Mouse (Mus musculus) embryonic facial prominence, embryonic 11.5 days (tissue): ENCODE measurements around the gene Cd68. TPM values are rescaled to one million over a fixed set of nuclear protein-coding genes. Genes with fewer than 3 reads are reported as not detected.
"Not testable (repeated sequence)": the region's sequence is repeated elsewhere in the genome, so short reads cannot be mapped to it uniquely, and the experiment has no call there.

ENCODE experiments used
- ATAC-seq: fragments of 200-750 bp; cut with Nextera tagmentation; replicated peaks from 2 replicates; pipeline ENCODE4 v1.8.0; 2017; ENCODE audit warnings: low read depth; ENCODE audit not compliant: insufficient number of reproducible peaks, low FRiP score, low TSS enrichment
- DNase-seq: peaks from one replicate; pipeline ENCODE4 v3.0.0-alpha.2; 2015; ENCODE audit warnings: low spot score
- H3K27ac ChIP-seq: fragments of 300-500 bp; sonication (generic); replicated peaks from 2 replicates; pipeline ENCODE4 v1.5.1; 2014; ENCODE audit warnings: mild to moderate bottlenecking, low read depth, low read length, control low read depth
- H3K27me3 ChIP-seq: fragments of 300-500 bp; sonication (generic); 2 replicates; pipeline ENCODE4 v1.6.1; 2014; ENCODE audit warnings: mild to moderate bottlenecking, low read length, moderate library complexity, mixed read lengths; ENCODE audit not compliant: control insufficient read depth, insufficient read depth
- H3K36me3 ChIP-seq: fragments of 300-500 bp; sonication (generic); replicated peaks from 2 replicates; pipeline ENCODE4 v1.6.1; 2014; ENCODE audit warnings: low read depth, mild to moderate bottlenecking, low read length, moderate library complexity, mixed read lengths; ENCODE audit not compliant: control insufficient read depth, insufficient read depth
- H3K4me1 ChIP-seq: fragments of 300-500 bp; sonication (generic); 2 replicates; pipeline ENCODE4 v1.6.1; 2014; ENCODE audit warnings: low read length, mixed read lengths; ENCODE audit not compliant: control insufficient read depth, insufficient read depth
- H3K4me2 ChIP-seq: fragments of 300-500 bp; sonication (generic); 2 replicates; pipeline ENCODE4 v1.6.1; 2014; ENCODE audit warnings: low read depth, mild to moderate bottlenecking, control low read depth, low read length, moderate library complexity
- H3K4me3 ChIP-seq: fragments of 300-500 bp; sonication (generic); 2 replicates; pipeline ENCODE4 v1.5.1; 2014; ENCODE audit warnings: low read depth, low read length, control low read depth
- H3K9ac ChIP-seq: fragments of 300-500 bp; sonication (generic); replicated peaks from 2 replicates; pipeline ENCODE4 v1.6.1; 2014; ENCODE audit warnings: mild to moderate bottlenecking, control low read depth, low read length
- H3K9me3 ChIP-seq: fragments of 300-500 bp; sonication (generic); replicated peaks from 2 replicates; pipeline ENCODE4 v1.6.1; 2016; ENCODE audit warnings: mild to moderate bottlenecking, low read length, inconsistent platforms, mixed read lengths; ENCODE audit not compliant: control insufficient read depth
- WGBS: fragments of 180-500 bp; shearing (Covaris S2); extraction: QIAGEN DNeasy Blood & Tissue Kit; methylation state at CpG from one replicate; pipeline ENCODE4 v1.1.7; 2014; 5-methylcytosine and 5-hydroxymethylcytosine counted together
- microRNA counts: library from miRNA; unstranded; fragments of <30 nt; microRNA quantifications from one replicate; lab custom pipeline; 2016
- microRNA-seq: library from miRNA; unstranded; fragments of <30 nt; microRNA quantifications from one replicate; pipeline ENCODE4, GENCODE M21; 2016; ENCODE audit warnings: borderline number of aligned reads
- polyA plus RNA-seq: library from polyadenylated mRNA; unstranded; fragments of >200 nt; fragmentation: Nextera tagmentation; extraction: Ambion mirVana; gene quantifications from 2 replicates; pipeline ENCODE4 v1.2.1, GENCODE M21; 2014

Cd68 gene
- polyA plus RNA-seq, 1 experiment from 2014 or later, result 5.5 TPM

DNA sequence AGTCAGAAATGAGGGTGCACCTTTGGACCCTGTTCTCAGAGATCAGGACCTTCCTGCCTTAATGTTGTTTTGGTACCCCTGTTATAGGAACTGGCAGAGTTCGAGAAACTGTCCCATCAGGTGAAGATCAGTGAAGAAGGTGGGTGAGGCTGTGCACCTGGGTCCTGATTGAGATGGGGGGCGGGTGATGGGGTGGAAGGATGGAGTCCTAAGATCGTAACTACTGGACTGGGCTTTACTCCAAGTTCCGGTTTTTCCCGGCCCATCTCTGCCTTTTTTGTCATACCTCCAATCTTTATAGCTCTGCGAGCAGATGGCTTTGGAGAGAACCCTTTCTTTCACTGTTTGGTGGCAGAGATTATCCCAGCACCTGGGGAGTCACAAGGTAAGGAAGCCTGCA is 43.5 kb downstream of the Cd68 start:
- H3K9ac ChIP-seq, result peak overlapping the region; percentile 63
- peak overlapping the region; percentile 40 for H3K4me3 ChIP-seq
- H3K36me3 ChIP-seq, result no peaks in the 10 kb centered on the region
- WGBS, result 49% methylated on average over 6 of the region's 6 CpGs
- DNase-seq (no peak), ATAC-seq (no peak)
- H3K9me3 ChIP-seq, result no peaks in the 10 kb centered on the region
- H3K4me1 ChIP-seq, result no peaks in the 10 kb centered on the region
- no peak overlapping the region for H3K27ac ChIP-seq
- H3K27me3 ChIP-seq, result no peaks in the 10 kb centered on the region
- peak overlapping the region; percentile 65 for H3K4me2 ChIP-seq

DNA sequence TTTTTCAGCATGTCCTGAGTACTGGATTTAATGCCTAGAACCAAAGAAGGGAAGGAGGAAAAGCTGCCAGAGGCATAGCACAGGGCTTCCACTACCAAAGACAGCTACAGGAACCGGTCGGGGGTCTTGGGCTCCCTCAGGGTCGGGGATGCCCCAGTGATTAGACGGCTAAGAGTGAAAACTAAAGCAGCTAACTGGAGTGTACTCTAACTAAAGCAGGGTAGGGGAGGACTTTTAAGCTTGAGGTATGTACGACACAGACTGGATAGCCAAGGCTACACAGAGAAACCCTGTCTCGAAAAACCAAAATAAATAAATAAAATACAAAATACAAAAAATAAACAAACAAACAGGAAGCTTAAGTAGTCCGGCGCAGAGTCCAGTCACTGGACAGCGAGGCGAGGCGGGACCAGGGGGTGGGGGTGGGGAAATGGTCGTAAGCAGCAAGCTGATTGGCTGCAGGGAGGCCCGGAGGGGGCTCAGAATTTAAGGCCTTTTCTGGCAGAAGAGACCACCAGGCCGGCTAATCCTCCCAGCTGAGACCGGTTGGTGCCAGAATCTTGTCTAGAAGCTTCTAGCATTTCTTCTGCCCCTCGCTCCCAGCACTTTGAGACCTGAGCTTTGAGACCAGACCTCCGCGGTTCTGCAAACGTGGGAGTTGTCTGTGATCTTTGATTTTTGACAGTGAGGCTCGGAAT is 44.2 kb downstream of the Cd68 start, which contains the start of gene Sat2:
Sat2 (plus strand) TSS at position 454 of the 698 bp plus-strand sequence.
- no peaks in the 10 kb centered on the region for H3K27me3 ChIP-seq
- H3K4me2 ChIP-seq, result peak within 1 kb of the TSS; percentile 65
- H3K36me3 ChIP-seq, result no peaks in the 10 kb centered on the region
- H3K4me1 ChIP-seq, result no peaks in the 10 kb centered on the region
- under 1% methylated on average over 20 of the region's 20 CpGs for WGBS
- peak within 1 kb of the TSS; percentile 63 for H3K9ac ChIP-seq
- H3K9me3 ChIP-seq, result no peaks in the 10 kb centered on the region
- ATAC-seq (peak; percentile 73; the same call in 1 of the 2 replicates), DNase-seq (peak; percentile 87)
- no peak within 1 kb of the TSS for H3K27ac ChIP-seq
- peak within 1 kb of the TSS; percentile 40 for H3K4me3 ChIP-seq

DNA sequence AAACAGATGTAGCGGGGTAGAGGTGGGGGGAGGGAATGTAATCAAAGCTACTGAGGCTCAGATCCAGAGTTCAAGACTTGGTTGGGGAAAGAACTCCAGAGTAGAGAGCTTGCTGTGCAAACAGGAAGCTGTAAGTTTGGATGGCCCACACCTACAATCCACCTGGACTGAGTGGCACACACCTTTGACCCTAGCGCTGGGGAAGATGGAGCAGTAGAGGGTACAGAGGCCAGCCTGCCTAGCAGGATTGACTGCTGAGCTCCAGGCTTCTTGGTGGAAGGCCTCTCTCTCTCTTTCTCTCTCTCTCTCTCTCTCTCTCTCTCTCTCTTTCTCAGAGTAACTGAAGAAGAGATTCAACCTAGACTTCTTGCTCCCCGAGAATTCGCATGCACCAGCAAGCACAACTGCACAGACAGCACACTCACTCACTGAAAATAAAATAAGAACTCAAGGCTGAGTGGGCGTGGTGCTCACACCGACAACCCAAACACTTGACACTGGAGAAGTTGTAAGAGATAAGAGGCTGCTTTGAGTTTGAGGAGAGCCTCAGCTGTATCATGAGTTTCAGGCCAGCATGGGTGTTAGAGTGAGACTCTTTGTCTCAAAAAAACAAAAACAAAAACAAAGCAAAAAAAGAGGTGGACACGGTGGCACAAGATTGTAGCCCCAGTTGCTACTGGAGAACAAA is 45.4 kb downstream of the Cd68 start:
- DNase-seq, result no peak
- Histone ChIP-seq H3K27ac (no peak overlapping the region), H3K36me3 (no peaks in the 10 kb centered on the region), H3K27me3 (no peaks in the 10 kb centered on the region), H3K9me3 (no peaks in the 10 kb centered on the region), H3K9ac (no peak overlapping the region), H3K4me3 (no peak overlapping the region), H3K4me1 (no peaks in the 10 kb centered on the region), H3K4me2 (no peak overlapping the region)
- ATAC-seq, result no peak
- 79% methylated on average over 7 of the region's 7 CpGs for WGBS

DNA sequence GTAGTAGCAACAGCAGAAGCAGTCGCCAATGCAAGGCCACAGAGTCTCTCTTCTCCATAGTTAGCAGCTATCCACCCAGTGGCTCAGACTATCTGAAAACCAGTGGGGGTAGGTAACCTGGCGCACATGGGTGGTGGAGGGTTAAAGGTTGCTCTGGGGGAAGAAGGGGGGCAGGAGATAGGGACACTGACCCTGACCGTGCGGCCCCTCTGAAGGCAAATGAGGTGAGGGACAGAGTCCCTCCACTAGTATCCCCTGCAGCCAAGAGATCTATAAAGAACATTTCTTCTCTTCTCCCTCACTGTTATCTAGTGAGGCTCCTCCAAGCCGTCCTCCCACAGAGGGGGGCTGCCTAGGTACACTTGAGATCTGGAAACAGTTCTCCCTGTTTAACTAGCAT is 48.1 kb downstream of the Cd68 start, which contains the start of gene Shbg:
Shbg (minus strand) TSS at position 101 of the 400 bp plus-strand sequence.
- Histone ChIP-seq H3K36me3 (no peaks in the 10 kb centered on the region), H3K27me3 (no peaks in the 10 kb centered on the region), H3K9me3 (no peaks in the 10 kb centered on the region), H3K4me2 (no peak within 1 kb of the TSS), H3K9ac (no peak within 1 kb of the TSS), H3K4me1 (no peaks in the 10 kb centered on the region), H3K4me3 (no peak within 1 kb of the TSS), H3K27ac (no peak within 1 kb of the TSS)
- ATAC-seq (no peak), DNase-seq (no peak)
- WGBS, result 65% methylated on average over 5 of the region's 5 CpGs

DNA sequence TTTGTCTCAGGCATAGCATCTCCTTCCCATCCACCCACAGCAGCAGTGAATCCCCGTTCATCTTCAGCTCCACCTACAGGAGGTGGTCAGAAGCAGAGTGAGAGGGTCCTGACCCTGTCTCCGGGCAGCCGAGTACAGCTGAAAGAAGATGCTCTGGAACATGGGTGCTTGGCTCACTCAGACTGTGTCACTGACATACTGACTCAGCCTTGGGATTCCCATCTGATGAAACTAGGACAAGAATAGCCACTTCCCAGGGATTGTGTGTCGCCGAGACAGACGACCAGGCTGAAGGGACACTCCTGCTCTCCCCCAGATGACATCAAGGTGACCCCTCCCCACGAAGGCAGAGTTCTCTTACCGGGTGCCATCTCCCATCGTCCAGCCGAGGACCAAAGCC is 49.2 kb downstream of the Cd68 start:
- DNase-seq (no peak), ATAC-seq (no peak)
- no peak overlapping the region for H3K4me2 ChIP-seq
- H3K4me3 ChIP-seq, result no peak overlapping the region
- H3K27me3 ChIP-seq, result no peaks in the 10 kb centered on the region
- no peak overlapping the region for H3K9ac ChIP-seq
- H3K9me3 ChIP-seq, result no peaks in the 10 kb centered on the region
- H3K36me3 ChIP-seq, result no peaks in the 10 kb centered on the region
- no peaks in the 10 kb centered on the region; the same call in 1 of the 2 replicates for H3K4me1 ChIP-seq
- WGBS, result 46% methylated on average over 10 of the region's 10 CpGs
- no peak overlapping the region for H3K27ac ChIP-seq

DNA sequence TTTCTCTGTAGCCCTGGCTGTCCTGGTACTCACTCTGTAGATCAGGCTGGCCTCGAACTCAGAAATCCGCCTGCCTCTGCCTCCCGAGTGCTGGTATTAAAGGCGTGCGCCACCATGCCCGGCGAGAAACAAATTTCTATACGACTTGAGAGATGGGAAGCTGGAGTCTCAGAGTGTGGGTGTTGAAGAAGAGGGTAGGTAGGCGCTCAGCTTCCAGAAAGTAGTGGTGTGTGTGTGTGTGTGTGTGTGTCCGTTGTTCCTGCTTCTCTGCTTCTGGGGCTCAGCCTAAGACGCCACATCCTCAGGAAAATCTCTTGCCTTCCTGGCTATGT is 51.7 kb downstream of the Cd68 start:
- H3K4me3 ChIP-seq, H3K9me3 ChIP-seq, DNase-seq, H3K4me1 ChIP-seq, H3K9ac ChIP-seq, H3K36me3 ChIP-seq, H3K27me3 ChIP-seq, ATAC-seq, H3K4me2 ChIP-seq, H3K27ac ChIP-seq: not testable (repeated sequence)
- WGBS, result 48% methylated on average over 11 of the region's 11 CpGs

MicroRNA genes within 50 kb of the gene (microRNA counts, 519-probe panel; counts per million panel counts)
- not detected for microRNA mmu-miR-1934 (lab: Ali Mortazavi, UCI)
- 2,318 counts per million, percentile 18 among the panel's probes with 10 or more counts for microRNA mmu-miR-467f (lab: Ali Mortazavi, UCI)

Small RNA genes lying within 50 kb of the gene (microRNA-seq; reads per million reads assigned to microRNA genes)
- gene Mir1934, result 3.8 reads per million
- gene Mir467f, result not detected

Other genes starting within 250 kb of the Cd68 start
- 1.5 and 2.1 TPM in 2 replicates for gene Dnah2, start 117.0 kb downstream of the Cd68 start, polyA plus RNA-seq
- 11.2 and 11.3 TPM in 2 replicates for gene Efnb3, start 105.9 kb downstream of the Cd68 start, polyA plus RNA-seq
- 40.2 and 40.9 TPM in 2 replicates for gene Wrap53, start 85.9 kb downstream of the Cd68 start, polyA plus RNA-seq
- 200 and 215 TPM in 2 replicates for gene Trp53, start 85.8 kb downstream of the Cd68 start, polyA plus RNA-seq
- gene Atp1b2, start 60.2 kb downstream of the Cd68 start, polyA plus RNA-seq, result 5.2 and 6.0 TPM in 2 replicates
- 0.14 TPM in 1 of 2 replicates, not detected in the other for gene Shbg, start 48.2 kb downstream of the Cd68 start, polyA plus RNA-seq
- gene Sat2, start 44.1 kb downstream of the Cd68 start, polyA plus RNA-seq, result 15.0 and 19.4 TPM in 2 replicates
- 24.3 and 30.9 TPM in 2 replicates for gene Fxr2, start 33.2 kb downstream of the Cd68 start, polyA plus RNA-seq
- not detected in 2 replicates for gene Sox15, start 10.8 kb downstream of the Cd68 start, polyA plus RNA-seq
- 25.9 and 28.0 TPM in 2 replicates for gene Mpdu1, start 3.5 kb downstream of the Cd68 start, polyA plus RNA-seq
- 959 and 1,000 TPM in 2 replicates for gene Eif4a1, start 6.3 kb upstream of the Cd68 start, polyA plus RNA-seq
- 106 and 108 TPM in 2 replicates for gene Senp3, start 15.9 kb upstream of the Cd68 start, polyA plus RNA-seq
- 0.24 and 0.42 TPM in 2 replicates for gene Tnfsf13, start 19.6 kb upstream of the Cd68 start, polyA plus RNA-seq
- gene Tnfsf12, start 29.7 kb upstream of the Cd68 start, polyA plus RNA-seq, result 3.6 and 4.3 TPM in 2 replicates
- gene Tnfsfm13, start 29.9 kb upstream of the Cd68 start, polyA plus RNA-seq, result 1.2 and 1.5 TPM in 2 replicates
- 51.4 and 56.5 TPM in 2 replicates for gene Polr2a, start 92.5 kb upstream of the Cd68 start, polyA plus RNA-seq
- 0.18 TPM in 1 of 2 replicates, not detected in the other for gene Slc35g3, start 95.8 kb upstream of the Cd68 start, polyA plus RNA-seq
- gene Zbtb4, start 99.8 kb upstream of the Cd68 start, polyA plus RNA-seq, result 1.1 and 1.2 TPM in 2 replicates
- gene Chrnb1, start 129.8 kb upstream of the Cd68 start, polyA plus RNA-seq, result 3.0 and 3.6 TPM in 2 replicates
- 0.92 and 0.97 TPM in 2 replicates for gene Fgf11, start 135.7 kb upstream of the Cd68 start, polyA plus RNA-seq
- gene Tmem102, start 139.5 kb upstream of the Cd68 start, polyA plus RNA-seq, result 2.1 and 2.8 TPM in 2 replicates
- not detected in 2 replicates for gene Gm39566, start 149.1 kb upstream of the Cd68 start, polyA plus RNA-seq
- gene Spem2, start 152.3 kb upstream of the Cd68 start, polyA plus RNA-seq, result not detected in 2 replicates
- 0.27 TPM in 1 of 2 replicates, not detected in the other for gene Spem1, start 156.0 kb upstream of the Cd68 start, polyA plus RNA-seq
- 8.2 and 9.1 TPM in 2 replicates for gene Nlgn2, start 171.6 kb upstream of the Cd68 start, polyA plus RNA-seq
- 294 and 335 TPM in 2 replicates for gene Tmem256, start 172.4 kb upstream of the Cd68 start, polyA plus RNA-seq
- gene Plscr3, start 180.2 kb upstream of the Cd68 start, polyA plus RNA-seq, result 90.0 and 102 TPM in 2 replicates
- gene Tnk1, start 192.6 kb upstream of the Cd68 start, polyA plus RNA-seq, result 1.1 and 1.9 TPM in 2 replicates
- gene Tmem95, start 211.9 kb upstream of the Cd68 start, polyA plus RNA-seq, result not detected in 2 replicates
- 3.2 and 3.5 TPM in 2 replicates for gene Kctd11, start 215.3 kb upstream of the Cd68 start, polyA plus RNA-seq
- 0.56 and 0.60 TPM in 2 replicates for gene Acap1, start 229.4 kb upstream of the Cd68 start, polyA plus RNA-seq
- 17.6 and 20.7 TPM in 2 replicates for gene 2810408A11Rik, start 234.8 kb upstream of the Cd68 start, polyA plus RNA-seq
- 11.5 and 13.8 TPM in 2 replicates for gene Neurl4, start 234.9 kb upstream of the Cd68 start, polyA plus RNA-seq
- gene Gps2, start 247.7 kb upstream of the Cd68 start, polyA plus RNA-seq, result 76.2 and 81.8 TPM in 2 replicates